12 mouse cellular contexts compared by ENCODE assay signal in the genomic region with DNA sequence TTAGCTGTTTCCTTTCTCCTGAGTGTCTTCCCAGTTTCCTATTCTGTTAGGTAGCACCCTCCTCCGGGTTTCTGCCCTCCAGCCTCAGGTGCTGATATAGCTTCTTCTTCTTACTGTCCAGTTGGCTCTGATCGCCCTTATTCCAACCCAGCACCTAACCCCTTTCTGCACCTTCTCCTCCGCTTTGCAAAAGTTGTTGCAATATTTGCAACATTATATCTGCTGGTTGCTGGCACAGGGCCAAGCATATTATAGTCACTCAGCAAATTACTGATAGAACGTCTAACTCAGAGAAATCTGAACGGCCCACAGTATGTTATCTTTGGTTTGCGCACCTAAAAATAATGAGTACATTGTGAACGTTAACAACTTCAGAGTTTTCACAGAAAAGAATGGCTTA.
"Had no signal": no experiment of that assay in that cellular context is flagged by ENCODE, and none has a peak within 500 bp of the region (broad histone marks: within the 10 kb centered on the region; RNA-seq: fewer than 3 reads in every experiment).

No protein-coding gene starts in this region.

- ATAC-seq: liver, embryonic 12.5 days had no signal

- H3K9ac ChIP-seq: limb, embryonic 15.5 days; liver, embryonic 12.5 days; neural tube, embryonic 15.5 days had no signal

- DNase-seq: kidney, postnatal 10 days; kidney, postnatal 4 days; lung, postnatal 4 days; midbrain, embryonic 14.5 days; thymus, adult 2 months; thymus, postnatal 25 days had no signal

- H3K36me3 ChIP-seq: limb, embryonic 15.5 days; liver, embryonic 12.5 days; midbrain, embryonic 10.5 days; neural tube, embryonic 15.5 days had no signal

- H3K9me3 ChIP-seq: limb, embryonic 15.5 days; liver, embryonic 12.5 days; neural tube, embryonic 15.5 days had no signal

- H3K27ac ChIP-seq: limb, embryonic 15.5 days; liver, embryonic 12.5 days; midbrain, embryonic 10.5 days; neural tube, embryonic 15.5 days; stomach, postnatal 0 days had no signal

- H3K27me3 ChIP-seq: limb, embryonic 15.5 days; liver, embryonic 12.5 days; neural tube, embryonic 15.5 days had no signal

- H3K4me1 ChIP-seq: liver, embryonic 12.5 days had no signal

- H3K4me3 ChIP-seq: limb, embryonic 15.5 days; liver, embryonic 12.5 days; midbrain, embryonic 10.5 days; myocyte; neural tube, embryonic 15.5 days had no signal

- H3K4me2 ChIP-seq: limb, embryonic 15.5 days; liver, embryonic 12.5 days; neural tube, embryonic 15.5 days had no signal
